Mouse (Mus musculus): Measurements from ENCODE around the gene Adgre5.

The Adgre5 gene

GRCm38 (mm10) chr8:83749265-83749664 lies 8.1 kb upstream of the Adgre5 start:
- DNase-seq (ENCODE audit: low spot score): no peak

GRCm38 (mm10) chr8:83748708-83749107 lies 7.6 kb upstream of the Adgre5 start:
- DNase-seq (ENCODE audit: low spot score): no peak

GRCm38 (mm10) chr8:83747661-83748346 lies 6.7 kb upstream of the Adgre5 start:
- peak; percentile 20 for DNase-seq (ENCODE audit: low spot score)

GRCm38 (mm10) chr8:83744070-83744469 lies 2.9 kb upstream of the Adgre5 start:
- no peak for DNase-seq (ENCODE audit: low spot score)

GRCm38 (mm10) chr8:83742968-83743367 lies 1.8 kb upstream of the Adgre5 start:
- DNase-seq (ENCODE audit: low spot score): no peak

GRCm38 (mm10) chr8:83741849-83742655 lies 926 bp upstream of the Adgre5 start:
- DNase-seq (ENCODE audit: low spot score): no peak

GRCm38 (mm10) chr8:83740586-83740975 lies 545 bp downstream of the Adgre5 start:
- no peak for DNase-seq (ENCODE audit: low spot score)

- DNase-seq (ENCODE audit: low spot score): no peak
These were observed 1.2 kb downstream of the Adgre5 start for GRCm38 (mm10) chr8:83739711-83740468.

- DNase-seq (ENCODE audit: low spot score): no peak
These were observed 2.0 kb downstream of the Adgre5 start for GRCm38 (mm10) chr8:83738949-83739710.

GRCm38 (mm10) chr8:83737852-83738562 lies 3.1 kb downstream of the Adgre5 start:
- no peak for DNase-seq (ENCODE audit: low spot score)

- DNase-seq (ENCODE audit: low spot score): no peak
These were observed 3.8 kb downstream of the Adgre5 start for GRCm38 (mm10) chr8:83737346-83737745.

GRCm38 (mm10) chr8:83736681-83737080 lies 4.4 kb downstream of the Adgre5 start:
- DNase-seq (ENCODE audit: low spot score): no peak

- DNase-seq (ENCODE audit: low spot score): no peak
These were observed 8.2 kb downstream of the Adgre5 start for GRCm38 (mm10) chr8:83732919-83733318.

- DNase-seq (ENCODE audit: low spot score): no peak
These were observed 9.2 kb downstream of the Adgre5 start for GRCm38 (mm10) chr8:83731906-83732305.

GRCm38 (mm10) chr8:83729009-83729807 lies 11.9 kb downstream of the Adgre5 start:
- no peak for DNase-seq (ENCODE audit: low spot score)

GRCm38 (mm10) chr8:83725521-83726102 lies 15.5 kb downstream of the Adgre5 start:
- no peak for DNase-seq (ENCODE audit: low spot score)

GRCm38 (mm10) chr8:83724697-83725482 lies 16.2 kb downstream of the Adgre5 start:
- DNase-seq (ENCODE audit: low spot score): peak; percentile 48

- DNase-seq (ENCODE audit: low spot score): no peak
These were observed 17.6 kb downstream of the Adgre5 start for GRCm38 (mm10) chr8:83723447-83724083.

- DNase-seq (ENCODE audit: low spot score): no peak
These were observed 18.5 kb downstream of the Adgre5 start for GRCm38 (mm10) chr8:83722631-83723030.
